Mouse (Mus musculus) left cerebral cortex, adult 8-10 months (tissue): ENCODE measurements around the gene Ndufaf3. TPM values are rescaled to one million over a fixed set of nuclear protein-coding genes. Genes with fewer than 3 reads are reported as not detected.

ENCODE experiments used
- DNase-seq, 2 experiments: peaks; one replicate each; pipeline ENCODE4 v3.0.0; 2022; ENCODE audit warnings: low spot score in 2 of 2
- total RNA-seq, 4 experiments: library from RNA; stranded (reverse); gene quantifications; 2 replicates each; pipeline ENCODE4 v1.2.4; 2022

Gene Ndufaf3
- total RNA-seq, 4 experiments from 2014 or later: 67.2 to 77.5 (median 73.4) TPM

- DNase-seq: no peak
Measured at GRCm38 (mm10) chr9:108573774-108574690, 6.8 kb upstream of the Ndufaf3 start.

- DNase-seq: peak in 1 of 2 experiments; percentile 5
Measured at GRCm38 (mm10) chr9:108572321-108572720, 5.1 kb upstream of the Ndufaf3 start.

DNA sequence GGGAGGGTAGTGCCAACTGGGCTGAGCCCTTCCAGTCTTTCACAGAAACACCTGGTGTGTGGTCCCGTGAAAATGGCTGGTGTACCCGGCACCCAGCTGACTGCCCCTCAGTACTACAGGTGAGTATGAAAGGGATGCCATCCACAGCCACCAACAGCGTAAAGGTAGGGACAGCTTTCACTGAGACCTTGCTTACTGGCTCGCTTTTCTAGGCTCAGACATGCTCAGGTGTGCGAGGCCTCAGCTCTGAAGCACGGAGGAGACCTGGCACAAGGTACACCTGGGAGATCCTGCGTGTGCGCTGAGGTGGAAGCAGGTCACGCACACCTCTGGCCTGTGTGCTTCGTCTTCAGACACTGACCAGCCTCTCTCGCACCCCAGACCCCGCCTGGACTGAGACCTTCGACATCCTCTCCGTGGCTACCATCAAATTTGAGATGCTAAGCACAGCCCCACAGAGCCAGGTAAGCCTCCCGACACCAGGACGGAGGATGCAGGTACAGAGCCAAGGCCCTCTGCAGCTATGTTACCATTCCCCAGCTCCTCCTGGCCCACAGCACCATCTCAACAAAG, 4.3 kb upstream of the Ndufaf3 start:
- DNase-seq: no peak

- DNase-seq: peak; percentile 65 to 66
Measured at GRCm38 (mm10) chr9:108570207-108570896, 3.1 kb upstream of the Ndufaf3 start.

DNA sequence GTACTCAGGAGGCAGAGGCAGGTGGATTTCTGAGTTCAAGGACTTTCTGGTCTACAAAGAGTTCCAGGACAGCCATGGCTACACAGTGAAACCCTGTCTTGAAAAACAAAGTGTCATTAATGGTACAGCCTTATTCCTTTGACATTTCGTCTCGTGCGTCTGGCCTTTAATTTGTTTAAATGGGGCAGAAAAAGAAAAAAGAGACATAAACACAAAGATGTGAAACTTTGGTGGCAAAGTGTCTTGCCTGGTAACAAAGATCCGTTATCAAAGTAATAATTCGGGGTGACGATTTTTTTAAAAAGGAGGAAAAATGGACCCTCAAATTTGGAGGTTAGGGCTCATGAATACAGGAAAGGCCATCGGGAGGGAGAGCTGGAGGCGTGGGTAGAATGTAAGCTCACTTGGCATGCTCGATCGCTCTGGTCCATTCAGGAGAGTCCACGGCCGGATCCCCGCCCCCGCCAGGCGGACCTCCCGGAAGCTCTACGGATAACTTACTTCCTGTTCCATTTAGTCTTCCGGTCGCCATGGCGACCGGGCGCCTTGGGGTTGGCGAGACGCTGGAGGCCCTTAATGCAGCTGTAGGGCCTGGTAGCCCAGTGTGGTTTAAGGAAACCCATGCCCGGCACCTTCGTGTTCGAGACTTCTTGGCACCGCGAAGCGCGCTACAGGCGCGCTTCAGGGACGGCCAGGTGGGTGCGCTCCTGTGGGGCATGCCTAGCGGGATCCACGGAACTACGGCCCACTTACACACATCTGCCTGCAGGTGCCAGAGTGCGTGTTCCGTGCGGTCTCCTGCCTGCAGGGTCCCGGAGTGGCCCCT, 2.4 kb upstream of the Ndufaf3 start, which contains the start of gene Dalrd3:
TSS of gene Dalrd3 (plus strand) at position 506 of the 826 bp plus-strand sequence.
- DNase-seq: peak; percentile 67 to 96

DNA sequence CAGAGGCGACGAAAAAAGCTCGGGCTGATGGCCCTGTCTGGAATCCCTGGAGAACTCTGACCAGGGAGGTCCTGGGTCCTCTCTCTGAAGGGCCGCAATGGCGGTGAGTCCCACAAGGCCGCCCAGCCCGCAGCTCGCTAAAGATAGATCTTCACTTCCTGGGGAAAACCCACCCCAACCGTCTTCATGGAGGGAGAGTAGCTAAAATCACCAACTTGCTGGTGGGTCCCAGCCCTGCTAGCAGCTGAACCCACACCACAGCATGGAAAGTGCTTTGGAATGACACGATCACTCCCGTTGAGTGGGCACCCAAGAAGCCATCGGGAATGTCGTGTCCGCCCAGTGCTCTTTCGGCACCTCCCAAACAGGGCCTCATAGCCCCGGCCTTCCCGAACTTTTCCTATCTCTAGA, 1.3 kb upstream of the Ndufaf3 start:
- no peak for DNase-seq

DNA sequence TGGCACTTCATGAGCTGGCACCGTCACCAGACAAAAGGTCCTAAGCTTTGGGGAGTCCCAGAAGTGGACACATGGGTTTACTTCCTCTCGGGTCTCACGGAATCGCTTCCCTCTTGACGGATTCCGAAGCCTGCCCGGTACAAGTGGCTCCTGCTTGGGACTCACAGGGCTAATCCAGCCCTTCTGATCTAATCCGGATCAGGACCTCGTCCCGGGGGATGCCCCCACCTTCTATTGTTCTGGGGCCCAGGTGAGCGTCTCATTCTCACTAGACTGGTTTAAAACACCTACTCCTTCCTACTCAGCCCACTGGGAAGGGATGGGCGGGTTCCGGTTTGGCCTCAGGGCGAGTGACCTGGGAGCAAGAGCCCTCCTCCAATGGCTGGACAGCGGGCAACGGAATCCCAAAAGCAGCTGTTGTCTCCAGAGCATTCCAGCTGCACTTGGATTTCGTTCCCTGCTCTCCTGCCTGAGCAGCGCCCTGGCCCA, 741 bp upstream of the Ndufaf3 start:
- DNase-seq: no peak

DNA sequence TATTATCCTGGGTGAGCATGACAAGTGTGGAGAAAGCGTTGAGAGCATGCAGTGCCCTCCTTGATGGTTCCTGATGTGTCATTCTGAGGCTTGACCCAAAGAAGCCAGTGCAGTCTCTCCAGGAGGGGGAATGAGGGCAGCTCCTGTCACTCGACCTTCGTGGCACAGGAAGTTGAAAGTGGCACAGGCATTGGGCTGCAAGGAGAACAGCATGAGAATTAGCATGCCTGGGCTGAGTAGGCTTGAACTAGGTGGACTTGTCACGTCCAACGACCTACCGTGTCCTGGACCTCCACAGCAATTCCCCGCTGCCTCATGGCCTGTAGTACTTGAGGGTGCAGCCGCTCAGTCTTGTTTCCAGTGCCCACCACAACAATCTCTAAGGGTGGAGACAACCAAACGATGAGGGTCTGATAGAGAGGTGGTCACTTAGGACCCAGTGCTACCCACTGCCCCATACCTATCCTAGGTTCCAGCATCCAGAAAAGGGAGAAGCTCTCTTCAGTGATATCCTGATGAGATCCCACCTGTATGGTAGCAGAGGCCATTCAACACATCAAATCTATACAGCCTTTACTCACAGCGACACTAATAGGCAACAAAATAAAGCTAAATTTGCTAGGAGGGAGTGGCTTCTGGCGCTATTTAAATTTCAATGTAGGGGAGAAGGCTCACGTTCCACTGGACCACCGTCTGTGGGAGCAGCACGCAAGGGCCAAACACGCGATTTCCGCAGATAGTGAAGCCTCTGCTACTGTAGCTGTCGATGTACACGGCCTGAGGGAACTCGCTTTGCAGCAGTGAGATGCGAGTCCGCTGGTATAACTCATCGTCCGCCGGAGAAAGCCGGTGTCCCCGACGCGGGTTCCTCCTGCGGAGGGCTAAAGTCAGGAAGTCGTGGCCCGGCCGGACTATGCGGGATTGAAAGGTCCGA, 1.1 kb downstream of the Ndufaf3 start:
- DNase-seq: no peak

GRCm38 (mm10) chr9:108564131-108564530, 3.1 kb downstream of the Ndufaf3 start:
- no peak for DNase-seq

DNA sequence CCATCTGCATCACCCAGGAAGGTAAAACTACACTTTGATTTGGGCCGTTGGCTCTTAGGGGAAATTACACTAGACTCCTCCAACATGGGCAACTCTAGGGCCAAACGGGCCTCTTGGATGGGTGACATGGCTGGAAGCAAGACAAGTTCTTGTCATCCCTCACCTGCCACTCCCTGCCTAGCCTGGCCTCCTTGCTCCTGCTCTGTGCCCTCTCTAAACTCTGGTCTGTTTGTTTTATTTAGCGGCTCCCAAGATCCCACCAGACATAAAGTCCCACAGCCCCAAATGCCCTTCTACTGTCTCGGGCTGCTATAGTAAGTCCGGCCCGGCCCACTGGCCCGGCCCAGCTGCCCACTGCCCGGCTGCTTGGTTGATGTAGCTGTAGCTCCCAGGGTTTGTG, 3.6 kb downstream of the Ndufaf3 start:
- no peak for DNase-seq

GRCm38 (mm10) chr9:108560227-108560841, 6.9 kb downstream of the Ndufaf3 start, which contains the start of gene Impdh2:
Gene Impdh2 (plus strand): TSS chr9:108560286.
- DNase-seq: peak; percentile 85 to 93

- no peak for DNase-seq
Measured at GRCm38 (mm10) chr9:108559169-108559568, 8.1 kb downstream of the Ndufaf3 start.

DNA sequence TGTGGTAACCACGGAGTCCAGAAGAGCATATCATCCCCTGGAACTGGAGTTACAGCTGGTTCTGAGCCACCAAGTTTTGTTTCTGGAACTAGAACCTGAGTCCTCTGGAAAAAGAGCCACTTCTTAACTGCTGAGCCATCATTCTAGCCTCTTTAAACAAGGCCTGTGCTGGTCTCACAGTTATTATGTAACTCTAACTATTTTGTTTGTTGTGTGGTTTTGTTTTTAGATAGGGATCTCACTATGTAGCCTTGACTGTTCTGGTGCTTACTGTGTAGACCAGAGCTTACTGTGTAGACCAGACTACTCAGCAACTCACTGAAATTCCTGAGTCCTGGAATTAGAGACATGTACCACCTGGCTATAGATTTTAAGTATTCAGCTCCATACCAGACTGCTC, 20.4 kb downstream of the Ndufaf3 start:
- DNase-seq: no peak

DNA sequence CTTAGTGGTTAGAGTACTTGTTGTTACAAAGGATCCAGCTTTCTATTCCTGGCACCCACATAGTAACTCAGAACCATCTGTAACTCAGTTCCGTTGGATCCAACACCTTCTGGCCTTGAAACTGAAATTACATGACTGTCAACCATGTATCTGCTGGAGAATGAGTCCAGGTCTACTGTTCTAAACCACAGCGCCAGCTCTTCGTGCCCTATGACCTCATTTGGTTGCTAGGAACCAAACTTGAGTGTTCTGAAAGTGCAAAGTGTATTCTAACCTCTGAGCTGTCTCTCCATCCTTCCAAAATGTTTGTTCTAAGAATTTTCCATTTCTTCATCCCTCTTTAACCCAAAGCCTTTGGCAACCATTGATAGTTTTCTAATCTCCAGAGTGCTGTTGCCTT, 21.2 kb downstream of the Ndufaf3 start:
- DNase-seq: no peak

DNA sequence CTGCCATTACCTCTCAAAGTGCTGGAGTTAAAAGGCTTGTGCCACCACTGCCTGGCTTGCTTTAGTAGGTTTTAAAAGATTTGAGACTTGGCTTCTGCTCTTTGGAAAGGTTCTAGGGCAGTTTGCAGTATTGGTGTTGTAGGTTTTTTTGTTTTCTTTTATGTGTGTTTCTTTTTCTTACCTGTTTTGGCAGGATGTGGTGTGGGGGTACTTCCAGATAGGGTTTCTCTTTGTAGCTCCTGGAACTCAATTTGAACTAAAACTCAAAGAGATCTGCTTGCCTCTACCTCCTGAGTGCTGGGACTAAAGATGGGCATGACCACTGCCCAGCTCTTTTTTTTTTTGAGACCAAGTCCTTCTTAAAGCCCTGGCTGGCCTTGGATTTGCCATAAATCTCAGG, 26.4 kb downstream of the Ndufaf3 start:
- DNase-seq: no peak

GRCm38 (mm10) chr9:108531496-108531895, 35.7 kb downstream of the Ndufaf3 start:
- DNase-seq: no peak

DNA sequence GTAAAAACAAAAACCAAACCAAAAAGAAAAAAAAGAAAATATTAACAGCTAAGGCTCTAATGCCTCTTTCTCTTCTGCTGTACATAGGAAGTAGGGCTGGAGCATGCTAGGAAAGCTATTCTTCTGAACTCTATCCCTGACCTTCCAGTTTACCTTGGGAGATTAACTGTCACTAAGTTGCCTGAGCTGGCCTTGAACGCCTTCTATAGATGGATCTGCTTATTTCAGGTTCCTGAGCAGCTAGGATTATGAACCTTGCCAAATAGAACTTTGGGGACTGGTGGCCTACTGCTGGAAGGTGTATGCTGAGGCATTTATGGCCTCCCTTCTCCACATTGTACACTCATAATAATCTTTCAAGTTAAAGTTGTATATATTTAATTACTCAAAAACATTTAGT, 36.3 kb downstream of the Ndufaf3 start:
- DNase-seq: no peak

GRCm38 (mm10) chr9:108525400-108525799, 41.8 kb downstream of the Ndufaf3 start:
- no peak for DNase-seq

DNA sequence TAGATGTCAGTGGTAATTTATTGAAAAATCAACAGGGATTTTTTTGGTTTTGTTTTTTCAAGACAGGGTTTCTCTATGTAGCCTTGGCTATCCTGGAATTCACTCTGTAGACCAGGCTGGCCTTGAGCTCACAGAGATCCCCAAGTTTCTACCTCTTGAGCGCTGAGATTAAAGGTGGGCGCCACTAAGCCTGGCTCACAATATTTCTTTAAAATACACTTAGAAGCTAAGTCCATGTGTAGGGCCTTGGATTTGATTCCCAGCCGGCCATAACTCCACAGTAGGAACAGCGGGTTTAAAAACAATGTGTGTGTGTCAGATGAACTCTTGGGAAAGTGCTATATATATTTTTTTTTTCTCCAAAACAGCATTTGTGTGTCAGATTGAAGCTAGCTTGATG, 43.9 kb downstream of the Ndufaf3 start:
- DNase-seq: no peak
